Mouse (Mus musculus) gastrocnemius, adult 2 months (tissue): Measurements from ENCODE around the gene Kifc5b. TPM values are rescaled to one million over a fixed set of nuclear protein-coding genes. Genes with fewer than 3 reads are reported as not detected.

Experiments
- DNase-seq: peaks from one replicate; pipeline ENCODE4 v3.0.0; 2022
- H3K27ac ChIP-seq: fragments of 200-600 bp; 2 replicates; pipeline ENCODE4 v1.8.1; 2022; ENCODE audit warnings: mild to moderate bottlenecking
- H3K4me3 ChIP-seq: fragments of 200-600 bp; 2 replicates; pipeline ENCODE4 v1.8.1; 2022; ENCODE audit warnings: mild to moderate bottlenecking, moderate library complexity
- CTCF ChIP-seq: fragments of 200-600 bp; IDR thresholded peaks from 2 replicates; pipeline ENCODE4 v1.8.1; 2022; ENCODE audit warnings: antibody characterized with exemption, mild to moderate bottlenecking, moderate library complexity
- intact Hi-C: fragments of 180-260 bp; cut with DNase I; formaldehyde crosslinking; loops from one replicate; pipeline ENCODE4 v1.15.1; 2025
- total RNA-seq, 2 experiments: library from RNA; stranded (reverse); gene quantifications; 2 replicates each; pipeline ENCODE4 v1.2.3; 2021

Gene Kifc5b
- total RNA-seq, 2 experiments from 2014 or later: 0.18 to 0.64 TPM

DNA sequence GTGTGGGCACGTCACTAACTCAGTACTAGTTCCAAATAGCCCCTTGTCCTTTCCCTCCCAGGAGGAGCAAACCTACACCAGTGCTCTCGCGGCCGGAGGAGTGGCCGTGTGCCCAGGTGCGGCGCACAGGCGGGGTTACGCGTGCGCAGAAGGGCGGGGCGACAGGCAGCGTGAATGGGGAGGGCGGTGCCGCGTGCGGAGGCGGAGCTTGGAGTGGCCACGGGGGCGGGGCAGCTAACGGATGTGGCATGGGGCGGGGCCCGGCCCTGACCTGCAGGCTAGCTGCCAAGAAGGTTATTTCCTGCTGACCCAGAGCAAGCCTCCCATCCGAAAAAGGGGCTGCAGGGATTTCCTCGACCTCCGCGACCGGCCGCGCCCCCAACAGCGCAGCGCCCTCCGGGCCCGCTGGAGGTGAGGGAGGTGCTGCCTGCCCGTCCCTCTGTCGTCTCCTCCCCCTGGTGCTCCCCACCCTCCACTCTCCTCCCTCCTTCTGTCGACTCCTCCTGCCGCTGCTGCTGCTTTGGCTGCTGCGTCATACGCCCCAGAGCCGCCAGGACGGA lies 16.0 kb downstream of the Kifc5b start, which contains the start of gene Phf1:
Phf1 (plus strand) TSS at position 214 of the 560 bp plus-strand sequence.
- no peak for TF ChIP-seq CTCF
- DNase-seq: peak; percentile 99
- Histone ChIP-seq H3K4me3 (peak within 1 kb of the TSS; percentile 76), H3K27ac (peak within 1 kb of the TSS; percentile 96)
- intact Hi-C loops: loop anchor here (5.0 kb wide), 1 partner anchor 94 kb away; the partner anchor contains the start of gene Bak1

DNA sequence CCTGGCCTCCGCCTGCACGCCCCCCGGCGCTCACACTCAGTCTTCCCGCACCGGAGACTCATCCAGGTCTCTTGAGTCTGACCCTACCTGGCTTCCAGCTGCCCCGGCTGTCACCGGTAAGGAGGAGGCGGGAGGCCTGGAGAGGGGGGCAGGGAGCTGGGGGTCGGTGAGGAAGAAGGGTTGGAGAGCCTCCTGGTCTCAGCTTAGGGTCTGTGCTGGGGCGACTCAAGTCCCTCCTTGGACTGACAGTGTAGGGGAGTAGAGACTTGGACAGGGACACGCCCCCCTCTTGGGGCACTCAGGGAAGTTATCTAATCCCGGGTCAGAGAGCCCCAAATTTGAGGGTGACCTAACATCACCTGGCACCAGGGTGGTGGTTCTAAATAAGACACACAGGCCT lies 16.5 kb downstream of the Kifc5b start:
- no peak for DNase-seq
- TF ChIP-seq CTCF: no peak
- Histone ChIP-seq H3K27ac (peak overlapping the region; percentile 96), H3K4me3 (peak overlapping the region; percentile 76)
- intact Hi-C loops: loop anchor here (5.0 kb wide), 1 partner anchor 94 kb away; the partner anchor contains the start of gene Bak1

DNA sequence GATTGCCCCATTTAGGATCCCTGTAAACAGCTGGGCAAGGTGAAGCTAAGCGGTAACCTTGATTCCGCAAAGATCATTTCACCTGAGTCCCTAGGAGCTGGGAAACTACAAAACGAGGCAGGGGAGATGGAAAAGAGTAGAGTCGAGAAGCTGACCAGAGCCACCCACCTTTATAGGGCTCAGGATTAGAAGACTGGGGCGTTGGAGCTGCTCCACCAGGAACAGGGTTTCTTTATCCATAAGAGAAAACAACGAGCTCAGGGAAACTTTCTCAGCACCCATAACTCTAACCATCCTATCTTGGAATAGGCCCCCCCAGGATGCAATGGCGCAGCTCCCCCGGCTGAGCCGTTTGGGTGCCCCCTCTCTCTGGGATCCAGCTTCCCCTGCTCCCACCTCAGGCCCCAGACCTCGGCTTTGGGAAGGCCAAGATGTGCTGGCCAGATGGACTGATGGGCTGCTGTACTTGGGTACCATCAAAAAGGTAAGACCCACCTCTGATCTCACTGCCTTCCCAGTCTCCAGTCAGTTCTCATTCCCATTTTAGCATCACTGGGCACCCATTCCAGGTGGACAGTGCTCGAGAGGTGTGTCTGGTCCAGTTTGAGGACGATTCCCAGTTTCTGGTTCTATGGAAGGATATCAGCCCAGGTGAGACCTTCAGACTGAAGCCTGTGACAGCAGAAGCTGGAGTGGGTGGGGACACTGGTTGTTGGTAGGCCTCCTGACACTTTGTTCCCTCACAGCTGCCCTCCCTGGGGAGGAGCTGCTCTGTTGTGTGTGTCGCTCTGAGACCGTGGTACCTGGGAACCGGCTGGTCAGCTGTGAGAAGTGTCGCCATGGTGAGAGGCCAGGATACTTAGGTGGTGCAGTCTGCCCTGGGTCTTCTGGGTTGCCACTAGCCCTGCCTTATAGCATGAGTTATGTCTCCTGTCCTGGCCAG lies 17.3 kb downstream of the Kifc5b start:
- TF ChIP-seq CTCF: no peak
- Histone ChIP-seq H3K4me3 (peak overlapping the region; percentile 76), H3K27ac (peak overlapping the region; percentile 96)
- no peak for DNase-seq
- intact Hi-C loops: loop anchor here (5.0 kb wide), 1 partner anchor 93 kb away; the partner anchor contains the start of gene Bak1

DNA sequence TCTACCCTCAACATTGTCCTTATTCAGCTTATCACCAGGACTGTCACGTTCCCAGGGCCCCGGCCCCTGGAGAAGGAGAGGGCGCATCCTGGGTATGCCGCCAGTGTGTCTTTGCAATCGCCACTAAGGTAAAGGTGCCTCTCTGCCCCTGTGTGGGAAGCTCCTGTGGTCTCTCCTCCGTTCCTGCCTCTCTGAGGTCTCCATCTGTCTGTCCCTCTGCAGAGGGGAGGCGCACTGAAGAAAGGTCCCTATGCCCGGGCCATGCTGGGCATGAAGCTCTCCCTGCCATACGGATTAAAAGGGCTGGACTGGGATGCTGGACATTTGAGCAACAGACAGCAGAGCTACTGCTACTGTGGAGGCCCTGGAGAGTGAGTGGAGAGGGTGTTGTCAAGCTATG lies 18.1 kb downstream of the Kifc5b start:
- intact Hi-C loops: no loop called here
- no peak for DNase-seq
- TF ChIP-seq CTCF: no peak
- H3K27ac ChIP-seq: 0 out of 2 replicates have a peak overlapping the region, but pooled peaks have one; percentile 5
- no peak overlapping the region for H3K4me3 ChIP-seq

DNA sequence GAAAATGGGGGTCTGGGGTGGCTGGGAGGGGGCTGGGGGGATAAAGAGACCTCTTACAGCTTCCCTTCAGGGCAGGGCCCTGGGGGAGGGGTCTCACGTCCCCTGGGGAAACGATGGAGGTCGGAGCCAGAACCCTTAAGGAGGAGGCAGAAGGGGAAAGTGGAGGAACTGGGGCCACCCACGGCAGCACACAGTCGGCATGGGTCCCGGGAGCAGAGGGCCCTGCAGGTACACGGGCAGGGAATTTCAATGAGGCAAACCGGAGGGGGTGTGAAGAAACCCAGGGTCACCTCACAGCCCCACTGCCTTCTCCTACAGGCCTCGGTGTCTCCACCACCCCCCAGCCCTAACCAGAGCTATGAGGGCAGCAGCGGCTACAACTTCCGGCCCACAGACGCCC lies 19.6 kb downstream of the Kifc5b start:
- no peak for TF ChIP-seq CTCF
- no peak overlapping the region for H3K27ac ChIP-seq
- peak; percentile 24 for DNase-seq
- H3K4me3 ChIP-seq: no peak overlapping the region
- intact Hi-C loops: no loop called here

DNA sequence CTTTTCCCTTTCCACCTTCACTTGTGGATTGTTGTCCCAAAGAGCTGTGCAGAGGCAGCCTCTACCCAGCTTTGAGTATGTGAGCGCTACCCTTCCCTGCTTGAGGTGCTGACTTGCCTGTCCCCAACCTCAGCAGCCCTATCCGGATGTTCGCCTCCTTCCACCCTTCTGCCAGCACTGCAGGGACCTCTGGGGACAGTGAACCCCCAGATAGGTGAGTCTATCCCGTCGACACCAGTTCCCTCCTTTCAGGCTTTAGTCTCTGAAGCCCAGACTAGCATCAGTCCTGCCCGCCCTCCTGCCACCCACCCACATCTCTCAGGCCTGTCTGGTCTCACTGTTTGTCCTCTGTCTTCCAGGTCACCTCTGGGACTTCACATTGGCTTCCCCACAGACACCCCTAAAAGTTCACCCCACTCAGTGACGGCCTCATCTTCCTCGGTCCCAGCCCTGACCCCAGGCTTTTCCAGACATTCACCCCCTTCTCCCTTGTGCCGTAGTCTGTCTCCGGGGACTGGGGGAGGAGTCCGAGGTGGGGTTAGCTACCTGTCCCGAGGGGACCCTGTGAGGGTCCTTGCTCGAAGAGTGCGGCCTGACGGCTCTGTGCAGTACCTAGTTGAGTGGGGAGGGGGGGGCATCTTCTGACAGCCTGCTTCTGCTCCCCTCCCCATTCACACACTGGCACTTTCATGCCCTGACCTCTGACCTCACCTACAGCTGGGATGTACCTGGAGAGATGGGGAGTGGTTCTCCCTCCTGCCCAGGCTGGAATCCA lies 20.2 kb downstream of the Kifc5b start:
- no peak for TF ChIP-seq CTCF
- intact Hi-C loops: no loop called here

DNA sequence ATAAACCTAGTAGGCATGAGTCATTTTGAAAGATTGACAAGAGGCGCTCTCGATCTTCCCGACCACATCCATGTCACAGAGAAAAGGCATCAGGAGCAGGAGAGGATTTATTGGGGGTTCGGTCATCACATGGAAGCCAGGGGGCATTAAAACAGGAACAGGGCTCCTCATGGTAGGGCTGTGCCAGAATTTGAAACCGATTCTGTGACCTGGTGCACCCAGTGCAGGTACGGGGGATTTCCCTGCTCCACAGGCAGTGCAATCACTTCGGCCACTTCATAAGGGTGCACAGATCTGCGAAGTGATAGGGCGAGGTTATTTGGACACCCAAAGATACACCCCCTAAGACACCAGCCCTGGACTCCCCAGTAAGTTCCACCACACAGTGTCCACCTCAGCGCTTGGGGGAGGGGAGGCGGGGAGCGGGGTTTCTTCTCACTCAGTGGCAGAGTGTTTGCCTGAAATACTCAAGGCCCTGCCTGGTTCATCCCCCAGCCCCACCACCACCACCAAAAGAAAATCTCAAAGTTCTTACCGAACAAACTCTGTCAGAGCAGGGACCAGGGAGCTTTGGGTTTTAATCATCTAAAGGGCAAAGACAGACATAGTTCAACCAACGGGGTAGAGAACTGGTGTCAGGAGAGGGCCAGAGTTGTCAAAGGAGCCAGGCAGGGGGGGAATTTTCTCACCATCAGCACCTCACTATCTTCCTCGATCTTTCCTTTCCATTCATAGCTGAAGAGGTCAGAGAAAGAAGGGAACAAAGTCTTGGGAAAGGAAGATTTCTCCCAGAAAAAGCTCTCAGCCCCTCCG lies 21.2 kb downstream of the Kifc5b start:
- TF ChIP-seq CTCF: no peak
- intact Hi-C loops: no loop called here
- Histone ChIP-seq H3K4me3 (peak overlapping the region; percentile 88), H3K27ac (peak overlapping the region; percentile 97)
- DNase-seq: peak; percentile 15

More for the DNA sequence above, 20.2 kb downstream of the Kifc5b start:
- Histone ChIP-seq H3K4me3 (no peak overlapping the region), H3K27ac (no peak overlapping the region)
- peak; percentile 18 for DNase-seq

DNA sequence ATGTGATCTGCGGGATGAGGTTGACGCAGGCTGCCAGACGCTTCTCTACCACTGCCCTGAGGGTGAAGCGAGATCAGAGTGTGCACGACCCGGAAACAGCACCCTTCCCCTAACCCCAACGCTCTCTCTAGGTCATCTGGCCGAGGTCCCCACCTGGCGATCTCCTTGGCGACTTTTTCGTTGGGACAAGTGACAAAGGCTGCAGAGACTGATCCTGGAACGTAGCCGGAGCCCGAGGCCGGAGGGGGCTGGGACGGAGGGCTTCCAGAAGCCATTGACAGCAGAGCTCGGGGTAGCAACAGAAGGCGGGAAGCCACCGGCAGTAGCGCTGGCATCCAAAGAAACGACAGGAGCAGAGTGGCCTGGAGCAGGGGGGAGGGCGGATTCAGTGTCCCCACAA lies 21.8 kb downstream of the Kifc5b start:
- TF ChIP-seq CTCF: no peak
- intact Hi-C loops: no loop called here
- Histone ChIP-seq H3K4me3 (peak overlapping the region; percentile 88), H3K27ac (peak overlapping the region; percentile 97)
- DNase-seq: peak; percentile 56

DNA sequence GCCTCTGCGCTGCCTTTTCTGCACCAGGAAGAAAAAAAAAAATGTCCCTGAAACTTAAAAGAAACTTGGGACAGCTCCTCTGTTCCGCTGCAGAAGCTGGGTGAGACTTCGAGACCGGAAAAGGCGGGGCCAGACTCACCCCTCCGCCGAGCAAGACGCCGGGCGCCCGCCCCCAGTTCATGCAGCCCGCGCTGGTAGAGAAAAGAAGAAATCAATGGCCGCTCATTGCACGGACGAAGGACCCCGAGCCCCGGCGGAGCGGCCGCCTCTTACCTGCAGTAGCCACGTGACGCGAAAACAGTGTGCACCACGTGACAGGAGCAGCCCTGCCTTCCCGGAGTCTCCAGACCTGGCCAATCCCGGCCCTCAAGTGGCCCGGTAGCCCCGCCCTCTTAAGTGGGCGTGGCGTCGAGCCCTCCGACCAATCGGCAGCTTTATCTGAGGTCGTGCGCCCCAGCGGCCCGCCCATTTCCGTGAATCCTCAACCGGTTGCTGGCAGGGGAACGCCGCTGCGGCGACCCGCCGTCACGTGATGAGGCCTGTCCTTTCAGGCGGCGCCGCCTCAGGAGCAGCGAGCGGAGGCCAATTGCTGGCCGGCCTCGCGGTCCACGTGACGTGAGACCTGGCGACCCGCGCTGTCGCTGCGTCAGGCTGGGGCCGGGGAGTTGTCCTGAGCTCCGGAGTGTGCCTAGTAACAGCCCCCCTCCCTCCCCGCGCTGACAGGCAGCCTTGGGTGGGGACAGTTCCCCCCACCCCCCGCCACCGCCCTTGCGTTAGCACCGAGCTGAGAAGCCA lies 22.5 kb downstream of the Kifc5b start, which contains the start of gene Cuta:
Cuta (minus strand) TSS at position 392 of the 795 bp plus-strand sequence.
- intact Hi-C loops: no loop called here
- Histone ChIP-seq H3K27ac (peak within 1 kb of the TSS; percentile 97), H3K4me3 (peak within 1 kb of the TSS; percentile 88)
- peak; percentile 100 for DNase-seq
- TF ChIP-seq CTCF: no peak

DNA sequence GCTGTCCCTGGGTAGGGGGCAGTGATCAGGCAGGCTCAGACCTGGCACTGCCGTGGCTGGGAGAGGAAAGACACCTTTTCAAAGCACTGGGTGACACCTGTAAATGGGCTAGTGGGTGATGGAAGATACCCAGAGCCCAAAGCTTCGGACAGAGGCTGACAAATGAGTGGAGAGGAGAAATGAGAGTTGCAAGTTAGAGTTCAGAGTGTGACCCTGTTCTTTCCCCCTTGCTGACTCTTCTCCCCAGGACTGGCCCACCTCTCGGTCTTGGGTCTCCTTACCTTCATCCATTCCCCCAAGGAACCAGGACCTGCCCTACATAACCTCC lies 23.0 kb downstream of the Kifc5b start:
- peak overlapping the region; percentile 97 for H3K27ac ChIP-seq
- DNase-seq: no peak
- intact Hi-C loops: no loop called here
- TF ChIP-seq CTCF: no peak
- peak overlapping the region; percentile 88 for H3K4me3 ChIP-seq
